Mouse (Mus musculus) hindbrain, embryonic 12.5 days (tissue): ENCODE data around the gene Gpc6. TPM values are rescaled to one million over a fixed set of nuclear protein-coding genes. Genes with fewer than 3 reads are reported as not detected.
A peak's percentile ranks its signal among the peaks of the same experiment; 100 is the strongest.
"Not testable (repeated sequence)": the region's sequence is repeated elsewhere in the genome, so short reads cannot be mapped to it uniquely, and the experiment has no call there.

Experiments
- ATAC-seq: fragments of 200-750 bp; cut with Nextera tagmentation; 2 replicates; pipeline ENCODE4 v1.8.0; 2017; ENCODE audit warnings: moderate TSS enrichment; ENCODE audit not compliant: low FRiP score
- H3K27ac ChIP-seq: fragments of 300-500 bp; sonication (generic); 2 replicates; pipeline ENCODE4 v1.5.1; 2016; ENCODE audit warnings: mild to moderate bottlenecking
- H3K27me3 ChIP-seq: fragments of 300-500 bp; sonication (generic); 2 replicates; pipeline ENCODE4 v1.6.1; 2016; ENCODE audit warnings: mild to moderate bottlenecking
- H3K36me3 ChIP-seq: fragments of 300-500 bp; sonication (generic); 2 replicates; pipeline ENCODE4 v1.6.1; 2016; ENCODE audit warnings: mild to moderate bottlenecking
- H3K4me1 ChIP-seq: fragments of 300-500 bp; sonication (generic); 2 replicates; pipeline ENCODE4 v1.6.1; 2016
- H3K4me2 ChIP-seq: fragments of 300-500 bp; sonication (generic); replicated peaks from 2 replicates; pipeline ENCODE4 v1.6.1; 2016; ENCODE audit warnings: mild to moderate bottlenecking
- H3K4me3 ChIP-seq: fragments of 300-500 bp; sonication (generic); 2 replicates; pipeline ENCODE4 v1.5.1; 2016; ENCODE audit warnings: mild to moderate bottlenecking
- H3K9ac ChIP-seq: fragments of 300-500 bp; sonication (generic); 2 replicates; pipeline ENCODE4 v1.6.1; 2016; ENCODE audit warnings: mild to moderate bottlenecking, moderate library complexity
- H3K9me3 ChIP-seq: fragments of 300-500 bp; sonication (generic); replicated peaks from 2 replicates; pipeline ENCODE4 v1.6.1; 2016; ENCODE audit warnings: mild to moderate bottlenecking
- WGBS: fragments of 180-500 bp; shearing (Covaris S2); methylation state at CpG from one replicate; pipeline ENCODE4 v1.1.7; 2016; 5-methylcytosine and 5-hydroxymethylcytosine counted together
- polyA plus RNA-seq: library from polyadenylated mRNA; unstranded; fragments of >200 nt; fragmentation: Nextera tagmentation; extraction: Ambion mirVana; gene quantifications from 2 replicates; pipeline ENCODE4 v1.2.1, GENCODE M21; 2016

Gpc6 gene
- polyA plus RNA-seq, 1 experiment from 2014 or later, result 35.0 TPM

DNA sequence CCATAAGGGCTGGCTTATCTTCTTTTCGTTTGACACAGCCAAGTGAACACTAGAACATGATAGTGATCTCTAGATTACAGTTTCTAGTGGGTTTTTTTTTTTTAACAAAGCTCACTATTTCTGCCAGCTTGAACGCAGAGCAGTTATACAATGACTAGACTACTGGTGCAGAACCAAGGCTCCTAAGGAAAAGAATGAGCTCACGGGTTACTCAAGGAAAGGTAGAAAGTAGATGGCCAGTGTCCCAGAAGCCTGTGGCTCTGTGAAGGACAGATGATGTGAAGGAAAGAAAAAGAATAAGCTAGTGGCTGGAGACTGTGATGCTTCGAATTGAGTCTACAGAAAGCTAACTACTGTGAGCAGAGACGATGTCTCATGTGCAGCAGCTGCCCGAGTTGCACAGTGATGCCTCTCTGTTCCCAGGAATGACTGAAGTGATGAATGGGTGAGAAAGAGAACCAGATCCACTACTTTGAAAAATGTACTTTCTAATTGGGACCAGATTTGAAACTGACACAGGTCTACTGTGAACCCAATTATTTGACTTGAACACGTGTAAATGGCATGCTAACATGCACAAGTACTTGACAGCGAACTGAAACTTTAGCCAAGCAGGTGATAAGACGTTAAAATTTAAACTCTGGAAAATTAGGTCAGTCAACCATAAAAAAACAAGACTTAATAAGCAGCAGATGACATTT, 482.9 kb downstream of the Gpc6 start:
- H3K9me3 ChIP-seq, result no peaks in the 10 kb centered on the region
- H3K4me3 ChIP-seq, result no peak overlapping the region
- ATAC-seq, result no peak
- H3K36me3 ChIP-seq, result no peaks in the 10 kb centered on the region
- no peak overlapping the region for H3K27ac ChIP-seq
- 81% methylated on average over 9 of the region's 9 CpGs for WGBS
- no peaks in the 10 kb centered on the region for H3K27me3 ChIP-seq
- no peaks in the 10 kb centered on the region for H3K4me1 ChIP-seq
- no peak overlapping the region for H3K4me2 ChIP-seq
- H3K9ac ChIP-seq, result no peak overlapping the region

DNA sequence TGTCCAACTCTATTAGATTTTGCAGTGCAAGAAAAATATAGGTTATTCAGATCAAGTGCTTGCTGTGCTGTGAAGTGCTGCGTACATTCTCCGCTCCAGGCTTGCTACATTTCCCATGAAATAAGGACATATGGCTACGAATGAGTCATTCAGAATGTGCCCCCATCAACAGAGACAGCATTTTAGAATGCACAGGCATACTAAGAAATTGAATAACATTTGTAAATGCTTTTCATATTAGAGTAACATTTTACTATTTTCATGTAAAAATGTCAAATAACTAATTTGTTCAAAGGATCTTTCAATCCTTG, 483.4 kb downstream of the Gpc6 start:
- H3K36me3 ChIP-seq, result no peaks in the 10 kb centered on the region
- no peak overlapping the region for H3K4me2 ChIP-seq
- no peaks in the 10 kb centered on the region for H3K9me3 ChIP-seq
- no peak overlapping the region for H3K4me3 ChIP-seq
- no peak overlapping the region for H3K27ac ChIP-seq
- H3K9ac ChIP-seq, result no peak overlapping the region
- no peaks in the 10 kb centered on the region for H3K27me3 ChIP-seq
- no peaks in the 10 kb centered on the region for H3K4me1 ChIP-seq
- WGBS, result 67% methylated on average over 3 of the region's 3 CpGs
- no peak for ATAC-seq

DNA sequence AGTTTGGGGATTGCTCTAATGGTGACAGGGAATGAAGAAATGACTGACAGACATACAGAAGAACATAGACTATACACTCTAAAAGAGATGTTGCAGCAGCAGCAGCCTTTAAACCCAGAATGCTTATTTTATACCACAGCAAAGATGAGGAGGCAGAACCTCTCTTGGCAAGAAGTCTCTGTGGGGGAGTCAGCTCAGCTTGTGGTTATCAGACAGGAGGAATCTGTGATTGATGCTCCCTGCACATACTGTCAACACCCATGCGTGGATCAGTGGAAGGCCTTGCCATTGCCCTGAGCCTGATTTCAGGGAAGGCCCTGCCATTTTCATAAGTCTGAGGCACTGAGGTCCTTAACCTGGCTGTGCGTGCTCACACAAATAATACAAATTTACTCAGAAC, 484.7 kb downstream of the Gpc6 start:
- no peak overlapping the region for H3K4me3 ChIP-seq
- H3K27me3 ChIP-seq, result no peaks in the 10 kb centered on the region
- WGBS, result 90% methylated on average over 2 of the region's 2 CpGs

DNA sequence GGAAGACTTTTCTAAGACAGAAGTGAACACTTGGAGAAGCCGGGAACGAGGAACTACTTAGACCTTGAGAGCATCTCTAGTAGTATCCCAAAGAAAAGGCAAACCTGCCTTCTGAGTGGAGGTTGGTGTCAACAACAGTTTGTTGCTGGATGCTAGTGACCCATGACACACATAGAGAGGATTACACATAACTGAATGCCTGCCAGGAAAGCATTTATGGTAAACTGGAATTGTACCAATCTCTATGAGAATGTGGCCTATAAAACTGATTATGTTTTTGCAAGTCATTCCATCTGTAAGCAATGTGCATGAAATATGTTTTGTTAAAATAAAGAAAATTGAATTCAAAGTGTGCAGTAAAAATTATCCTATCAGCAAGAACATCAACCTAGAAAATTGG, 485.4 kb downstream of the Gpc6 start:
- Histone ChIP-seq H3K4me2 (no peak overlapping the region), H3K9ac (no peak overlapping the region), H3K36me3 (no peaks in the 10 kb centered on the region), H3K27ac (no peak overlapping the region), H3K9me3 (no peaks in the 10 kb centered on the region), H3K27me3 (no peaks in the 10 kb centered on the region), H3K4me1 (no peaks in the 10 kb centered on the region), H3K4me3 (no peak overlapping the region)
- WGBS, result 91% methylated on average over 2 of the region's 2 CpGs
- ATAC-seq, result no peak

More for the DNA sequence above, 484.7 kb downstream of the Gpc6 start:
- no peaks in the 10 kb centered on the region for H3K4me1 ChIP-seq
- no peak overlapping the region for H3K4me2 ChIP-seq
- H3K9ac ChIP-seq, result no peak overlapping the region
- ATAC-seq, result no peak
- no peaks in the 10 kb centered on the region for H3K9me3 ChIP-seq
- H3K36me3 ChIP-seq, result no peaks in the 10 kb centered on the region
- H3K27ac ChIP-seq, result no peak overlapping the region

DNA sequence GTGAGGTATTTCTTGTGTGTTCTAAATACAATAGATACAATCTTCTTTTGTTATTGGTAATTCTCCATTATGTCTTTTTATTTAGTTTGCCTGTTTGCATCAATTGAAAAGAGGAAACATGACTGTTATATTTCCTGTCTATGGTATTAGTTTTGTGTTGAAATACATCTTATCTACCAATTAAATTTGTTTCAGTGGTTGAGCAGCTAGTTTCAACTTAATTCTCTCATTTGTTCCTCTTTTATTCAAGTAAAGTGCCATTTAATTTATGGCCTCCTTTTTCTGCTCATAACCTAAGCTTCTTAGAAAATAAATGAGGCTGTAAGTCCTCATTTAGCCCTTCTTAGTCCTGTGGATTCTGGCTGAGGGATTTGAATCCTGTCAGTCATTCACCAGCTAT, 489.9 kb downstream of the Gpc6 start:
- no peaks in the 10 kb centered on the region for H3K27me3 ChIP-seq
- H3K4me2 ChIP-seq, result no peak overlapping the region
- H3K4me1 ChIP-seq, result no peaks in the 10 kb centered on the region
- no peaks in the 10 kb centered on the region for H3K36me3 ChIP-seq
- H3K9ac ChIP-seq, result no peak overlapping the region
- ATAC-seq, result no peak
- no peak overlapping the region for H3K27ac ChIP-seq
- no peak overlapping the region for H3K4me3 ChIP-seq
- no peaks in the 10 kb centered on the region for H3K9me3 ChIP-seq

DNA sequence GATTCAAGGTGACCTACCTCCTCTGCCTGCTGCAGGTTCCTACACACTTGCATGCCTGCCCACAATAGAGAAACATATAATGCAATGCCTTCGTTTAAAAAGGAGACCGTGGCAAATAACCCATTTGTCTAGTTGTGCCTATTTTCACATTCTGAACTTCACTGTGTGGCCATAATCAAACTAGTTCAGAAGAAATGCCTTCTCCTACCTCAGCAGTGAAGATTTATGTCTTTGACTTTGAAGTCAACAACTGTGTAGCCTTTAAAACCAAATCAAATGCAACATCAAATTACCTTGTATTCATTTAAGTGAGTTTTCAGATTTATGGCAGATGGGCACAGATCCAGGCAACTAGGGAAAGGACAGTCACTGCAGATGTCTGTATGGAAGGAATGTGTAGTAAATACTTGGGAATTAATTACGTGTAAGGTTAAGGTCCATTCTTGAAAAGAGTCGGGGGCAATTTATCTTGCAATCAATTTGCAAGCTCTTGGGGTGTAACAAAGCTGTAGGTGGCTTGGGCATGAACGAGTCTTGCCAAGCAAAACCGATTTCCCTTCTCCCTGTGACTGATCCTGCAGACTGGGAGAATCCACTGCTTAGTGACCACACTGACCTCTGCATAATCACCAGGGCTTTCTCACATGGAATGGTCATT, 494.6 kb downstream of the Gpc6 start:
- Histone ChIP-seq H3K9ac (no peak overlapping the region), H3K4me3 (no peak overlapping the region), H3K4me2 (no peak overlapping the region), H3K36me3 (no peaks in the 10 kb centered on the region), H3K4me1 (no peaks in the 10 kb centered on the region), H3K27ac (no peak overlapping the region), H3K27me3 (no peaks in the 10 kb centered on the region), H3K9me3 (no peaks in the 10 kb centered on the region)
- ATAC-seq, result no peak
- 49% methylated on average over 6 of the region's 6 CpGs for WGBS

DNA sequence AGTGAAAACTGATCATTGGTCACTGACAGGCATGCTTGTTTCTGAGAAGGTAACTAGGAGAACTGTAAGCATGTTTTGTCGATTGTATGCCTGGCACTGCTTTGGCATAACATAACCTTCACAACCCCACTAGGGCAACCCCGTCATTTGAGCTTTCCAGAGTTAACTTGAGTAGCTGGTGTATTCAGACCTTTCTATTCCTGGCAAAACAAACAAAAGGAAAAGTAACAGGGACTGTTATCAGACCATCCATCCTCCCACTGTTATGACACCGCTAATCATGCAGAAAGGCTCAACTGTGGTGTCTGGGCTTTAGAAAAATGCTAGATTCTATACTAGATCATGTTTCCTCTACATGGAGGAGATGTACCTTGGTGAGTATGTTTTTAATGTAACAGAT, 496.1 kb downstream of the Gpc6 start:
- WGBS, result 75% methylated on average over 3 of the region's 3 CpGs
- H3K4me1 ChIP-seq, result no peaks in the 10 kb centered on the region
- H3K4me3 ChIP-seq, result no peak overlapping the region
- H3K9ac ChIP-seq, result no peak overlapping the region
- H3K9me3 ChIP-seq, result no peaks in the 10 kb centered on the region
- H3K27ac ChIP-seq, result no peak overlapping the region
- no peak overlapping the region for H3K4me2 ChIP-seq
- ATAC-seq, result no peak
- H3K27me3 ChIP-seq, result no peaks in the 10 kb centered on the region
- H3K36me3 ChIP-seq, result no peaks in the 10 kb centered on the region

DNA sequence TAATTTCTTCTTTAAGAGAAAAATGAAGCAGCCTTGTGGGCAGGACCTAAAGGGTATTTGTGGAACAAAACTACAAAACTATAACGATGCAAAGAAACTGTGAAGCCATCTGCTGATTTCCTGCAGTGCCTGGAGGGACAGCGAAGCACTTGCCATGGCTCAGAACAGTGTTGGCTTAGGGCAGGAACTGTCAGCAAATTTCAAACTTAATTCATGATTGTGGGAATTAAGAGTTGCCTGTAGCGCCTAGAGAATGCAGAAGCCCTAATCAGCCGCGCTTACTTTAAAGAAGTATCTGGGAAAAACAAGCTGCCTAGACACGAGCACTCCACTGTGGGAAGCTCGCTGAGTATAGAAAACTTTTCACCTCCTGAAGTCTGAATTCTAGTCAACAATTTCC, 501.0 kb downstream of the Gpc6 start:
- 37% methylated on average over 7 of the region's 7 CpGs for WGBS
- Histone ChIP-seq H3K4me3 (no peak overlapping the region), H3K4me2 (no peak overlapping the region), H3K9ac (no peak overlapping the region), H3K27me3 (no peaks in the 10 kb centered on the region), H3K27ac (no peak overlapping the region), H3K9me3 (no peaks in the 10 kb centered on the region), H3K4me1 (no peaks in the 10 kb centered on the region), H3K36me3 (no peaks in the 10 kb centered on the region)
- ATAC-seq, result no peak

DNA sequence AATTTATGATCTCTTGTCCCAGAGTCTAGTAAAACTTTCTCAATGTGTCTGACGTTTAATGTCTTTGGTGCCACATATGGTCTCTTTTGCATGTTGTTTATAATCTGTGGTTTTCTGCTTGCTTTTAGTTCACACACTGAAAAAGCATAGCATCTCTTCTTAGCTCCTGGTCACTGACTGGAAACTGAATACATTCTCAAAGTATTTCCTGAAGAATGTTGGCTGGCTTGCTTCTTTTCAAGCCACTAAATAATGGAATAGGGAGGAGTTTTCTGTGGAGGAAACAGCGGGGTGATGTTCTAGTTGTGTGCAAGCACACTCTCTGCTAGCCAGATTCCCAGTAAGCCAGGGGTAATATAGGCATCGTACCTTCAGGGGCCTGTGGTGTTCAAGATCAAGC, 502.7 kb downstream of the Gpc6 start:
- WGBS, result 70% methylated on average over 3 of the region's 3 CpGs
- no peak for ATAC-seq
- no peak overlapping the region for H3K9ac ChIP-seq

DNA sequence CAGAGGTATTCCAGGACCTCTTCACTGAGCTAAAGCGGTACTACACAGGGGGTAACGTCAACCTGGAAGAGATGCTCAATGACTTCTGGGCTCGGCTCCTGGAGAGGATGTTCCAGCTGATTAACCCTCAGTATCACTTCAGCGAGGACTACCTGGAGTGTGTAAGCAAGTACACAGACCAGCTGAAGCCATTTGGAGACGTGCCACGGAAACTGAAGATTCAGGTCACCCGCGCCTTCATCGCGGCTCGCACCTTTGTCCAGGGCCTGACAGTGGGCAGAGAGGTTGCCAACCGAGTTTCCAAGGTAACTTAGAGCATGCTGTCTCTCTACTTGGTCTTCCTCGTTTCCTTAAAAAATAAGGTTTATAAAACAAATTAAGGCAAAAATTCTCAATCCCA, 510.6 kb downstream of the Gpc6 start:
- H3K4me3 ChIP-seq, result no peak overlapping the region
- no peaks in the 10 kb centered on the region for H3K27me3 ChIP-seq
- H3K36me3 ChIP-seq, result no peaks in the 10 kb centered on the region
- H3K27ac ChIP-seq, result no peak overlapping the region
- H3K4me1 ChIP-seq, result no peaks in the 10 kb centered on the region
- no peak overlapping the region for H3K4me2 ChIP-seq
- H3K9ac ChIP-seq, result no peak overlapping the region
- no peaks in the 10 kb centered on the region for H3K9me3 ChIP-seq
- no peak for ATAC-seq
- 91% methylated on average over 13 of the region's 13 CpGs for WGBS

More for the DNA sequence above, 502.7 kb downstream of the Gpc6 start:
- Histone ChIP-seq H3K9me3 (no peaks in the 10 kb centered on the region), H3K27me3 (no peaks in the 10 kb centered on the region), H3K4me2 (no peak overlapping the region), H3K4me1 (no peaks in the 10 kb centered on the region), H3K27ac (no peak overlapping the region), H3K4me3 (no peak overlapping the region), H3K36me3 (no peaks in the 10 kb centered on the region)

DNA sequence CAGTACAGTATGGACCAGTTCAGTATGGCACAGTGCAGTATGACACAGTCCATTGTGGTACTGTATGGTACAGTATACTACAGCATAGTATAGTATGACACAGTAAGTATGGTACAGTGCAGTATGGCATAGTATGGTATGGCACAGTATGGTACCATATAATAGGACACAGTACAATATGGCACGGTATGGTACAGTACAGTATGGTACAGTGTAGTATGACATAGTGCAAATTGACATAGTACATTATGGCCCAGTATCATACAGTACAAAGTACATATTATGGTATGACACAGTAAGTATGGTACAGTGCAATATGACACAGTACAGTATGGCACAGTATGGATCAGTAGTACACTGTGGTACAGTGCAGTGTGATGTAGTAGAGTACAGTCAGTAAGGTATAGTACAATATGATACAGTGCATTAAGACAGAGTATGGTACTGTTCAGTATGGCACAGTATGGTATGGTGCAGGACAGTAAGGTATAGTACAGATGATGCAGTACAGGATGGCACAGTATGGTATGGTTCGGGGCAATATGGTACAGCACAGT, 521.6 kb downstream of the Gpc6 start:
- H3K36me3 ChIP-seq, H3K27ac ChIP-seq, H3K9me3 ChIP-seq, H3K4me3 ChIP-seq, H3K4me2 ChIP-seq, H3K4me1 ChIP-seq, H3K27me3 ChIP-seq, H3K9ac ChIP-seq: not testable (repeated sequence)
- WGBS, result 92% methylated on average over 2 of the region's 2 CpGs
- peak; percentile 60 for ATAC-seq

DNA sequence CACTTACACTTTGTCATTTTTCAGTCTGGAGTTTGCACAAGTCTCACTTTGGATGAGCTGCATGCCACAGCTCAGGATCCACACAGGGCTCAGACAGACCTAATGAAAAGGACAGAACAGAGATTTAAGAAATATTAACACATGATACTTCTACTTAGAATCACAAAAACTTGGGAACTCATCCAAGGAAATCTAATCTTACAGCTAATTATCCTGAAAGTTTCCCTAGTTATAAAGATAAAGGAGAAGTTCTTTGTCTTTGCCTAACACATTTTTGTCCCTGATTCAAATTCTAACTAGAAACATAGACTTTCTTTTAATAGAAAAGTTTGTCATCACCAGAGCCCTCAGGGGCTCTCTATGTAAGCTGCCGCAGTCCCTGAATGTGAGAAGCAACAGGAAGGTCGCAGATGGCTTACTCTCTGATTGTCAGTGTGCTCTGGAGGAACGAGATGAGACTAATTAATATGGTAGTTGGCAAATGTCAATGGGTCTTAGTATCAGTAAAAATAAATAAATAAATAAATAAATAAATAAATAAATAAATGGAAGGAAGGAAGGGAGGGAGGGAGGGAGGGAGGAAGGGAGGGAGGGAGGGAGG, 526.4 kb downstream of the Gpc6 start:
- 51% methylated on average over 3 of the region's 3 CpGs for WGBS
- no peaks in the 10 kb centered on the region for H3K4me1 ChIP-seq
- no peak for ATAC-seq

DNA sequence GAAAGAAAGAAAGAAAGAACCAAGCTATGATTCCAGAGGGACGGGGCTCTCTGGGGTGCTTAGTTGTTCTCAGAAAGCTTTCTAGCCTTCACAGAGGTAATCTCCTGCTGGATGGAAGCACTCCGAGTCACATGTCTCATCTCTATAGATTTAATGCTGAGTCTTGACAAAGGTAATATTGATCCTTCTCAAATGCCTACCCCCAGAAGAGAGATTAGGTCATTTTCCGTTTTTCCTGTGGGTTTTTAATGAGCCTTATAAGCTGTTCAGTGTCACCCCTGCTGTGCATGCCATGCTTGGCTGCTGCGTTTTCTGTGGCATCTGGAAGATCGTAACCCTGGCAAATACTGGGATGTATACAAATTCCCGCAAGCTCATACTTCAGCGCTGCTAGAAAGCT, 527.0 kb downstream of the Gpc6 start:
- Histone ChIP-seq H3K4me1 (no peaks in the 10 kb centered on the region), H3K9me3 (no peaks in the 10 kb centered on the region), H3K27ac (no peak overlapping the region), H3K27me3 (no peaks in the 10 kb centered on the region), H3K36me3 (no peaks in the 10 kb centered on the region), H3K9ac (no peak overlapping the region), H3K4me2 (no peak overlapping the region), H3K4me3 (no peak overlapping the region)
- 56% methylated on average over 7 of the region's 7 CpGs for WGBS
- no peak for ATAC-seq

More for the DNA sequence above, 526.4 kb downstream of the Gpc6 start:
- Histone ChIP-seq H3K27ac (no peak overlapping the region), H3K27me3 (no peaks in the 10 kb centered on the region), H3K4me2 (no peak overlapping the region), H3K4me3 (no peak overlapping the region), H3K36me3 (no peaks in the 10 kb centered on the region), H3K9me3 (no peaks in the 10 kb centered on the region), H3K9ac (no peak overlapping the region)
